Mouse (Mus musculus) layer of hippocampus, postnatal 14 days (tissue): ENCODE measurements around the gene H2-M10.6. TPM values are rescaled to one million over a fixed set of nuclear protein-coding genes. Genes with fewer than 3 reads are reported as not detected.

ENCODE experiments used
- DNase-seq, 2 experiments: peaks; one replicate each; pipeline ENCODE4 v3.0.0; 2021 to 2022; ENCODE audit warnings: low spot score in 2 of 2, mixed read lengths in 1 of 2
- total RNA-seq, 2 experiments: library from RNA; stranded (reverse); gene quantifications; 2 replicates each; pipeline ENCODE4 v1.2.3; 2021

Gene H2-M10.6
- total RNA-seq, 2 experiments from 2014 or later, result not detected

- DNase-seq, result no peak
These were observed 29.0 kb downstream of the H2-M10.6 start for GRCm38 (mm10) chr17:36840961-36841445.

GRCm38 (mm10) chr17:36843696-36844095 is 31.7 kb downstream of the H2-M10.6 start:
- no peak for DNase-seq

- DNase-seq, result no peak
These were observed 32.3 kb downstream of the H2-M10.6 start for GRCm38 (mm10) chr17:36844286-36844719.

- no peak for DNase-seq
These were observed 32.8 kb downstream of the H2-M10.6 start for GRCm38 (mm10) chr17:36844725-36845124.

- DNase-seq, result no peak
These were observed 36.9 kb downstream of the H2-M10.6 start for GRCm38 (mm10) chr17:36848911-36849310.

GRCm38 (mm10) chr17:36849992-36850391 is 38.0 kb downstream of the H2-M10.6 start:
- DNase-seq, result no peak

- DNase-seq, result no peak
These were observed 39.2 kb downstream of the H2-M10.6 start for GRCm38 (mm10) chr17:36851200-36851599.

- DNase-seq, result no peak
These were observed 39.7 kb downstream of the H2-M10.6 start for GRCm38 (mm10) chr17:36851627-36852026.

- no peak for DNase-seq
These were observed 43.5 kb downstream of the H2-M10.6 start for GRCm38 (mm10) chr17:36855484-36855883.

- no peak for DNase-seq
These were observed 44.3 kb downstream of the H2-M10.6 start for GRCm38 (mm10) chr17:36856236-36856635.

- DNase-seq, result no peak
These were observed 46.2 kb downstream of the H2-M10.6 start for GRCm38 (mm10) chr17:36858181-36858580.

- no peak for DNase-seq
These were observed 49.7 kb downstream of the H2-M10.6 start for GRCm38 (mm10) chr17:36861680-36862079.

Other genes with a start within 250 kb of the H2-M10.6 start
- not detected for gene H2-M9, start 169.5 kb upstream of the H2-M10.6 start, total RNA-seq
- not detected for gene H2-M1, start 140.0 kb upstream of the H2-M10.6 start, total RNA-seq
- not detected for gene H2-M10.5, start 39.3 kb upstream of the H2-M10.6 start, total RNA-seq
- 10 to 100 TPM; 23.5 to 27.1 TPM for gene Trim26, start 25.0 kb downstream of the H2-M10.6 start, total RNA-seq
- gene Trim15, start 55.0 kb downstream of the H2-M10.6 start, total RNA-seq, result not detected
- gene Trim10, start 57.4 kb downstream of the H2-M10.6 start, total RNA-seq, result not detected
- gene Trim40, start 78.0 kb downstream of the H2-M10.6 start, total RNA-seq, result not detected
- not detected for gene Trim31, start 85.9 kb downstream of the H2-M10.6 start, total RNA-seq
- gene Rnf39, start 130.7 kb downstream of the H2-M10.6 start, total RNA-seq, result 1 to 10 TPM; 4.2 to 4.6 TPM
- 10 to 100 TPM; 88.6 to 96.9 TPM for gene Ppp1r11, start 139.6 kb downstream of the H2-M10.6 start, total RNA-seq
- gene Znrd1, start 146.4 kb downstream of the H2-M10.6 start, total RNA-seq, result 10 to 100 TPM; 29.3 to 34.2 TPM
- 1 to 10 TPM; 5.6 to 5.9 TPM for gene Znrd1as, start 146.4 kb downstream of the H2-M10.6 start, total RNA-seq
- not detected for gene 2410137M14Rik, start 169.1 kb downstream of the H2-M10.6 start, total RNA-seq
- gene H2-M5, start 177.4 kb downstream of the H2-M10.6 start, total RNA-seq, result 1 to 10 TPM; 2.1 to 3.0 TPM
- gene Zfp57, start 189.0 kb downstream of the H2-M10.6 start, total RNA-seq, result 10 to 100 TPM; 33.4 to 34.3 TPM
- 10 to 100 TPM; 56.9 to 66.4 TPM for gene Mog, start 211.2 kb downstream of the H2-M10.6 start, total RNA-seq
- gene Gabbr1, start 233.8 kb downstream of the H2-M10.6 start, total RNA-seq, result 100 to 1,000 TPM; 609 to 643 TPM